Mouse (Mus musculus): ENCODE measurements around the gene Mapk8ip3. TPM values are rescaled to one million over a fixed set of nuclear protein-coding genes. Genes with fewer than 3 reads are reported as not detected.

Gene Mapk8ip3
- polyA plus RNA-seq, 1 experiment = 51.7 TPM

- no peaks in the 10 kb centered on the region for H3K36me3 ChIP-seq (ENCODE audit: control insufficient read depth, insufficient read depth, low read length)
- TF ChIP-seq POLR2A (IDR thresholded peaks at IDR 0.05; ENCODE audit: low read depth, low read length) (no peak), CTCF (IDR thresholded peaks at IDR 0.05; ENCODE audit: extremely low read depth, insufficient read length, insufficient replicate concordance, low read depth, low read length) (no peak)
- WGBS = 67% methylated on average over 4 of the region's 4 CpGs
- no peak overlapping the region for H3K4me3 ChIP-seq (ENCODE audit: low read depth, low read length)
- H3K27ac ChIP-seq (ENCODE audit: insufficient read depth, low read depth, low read length) = no peak overlapping the region
- H3K4me1 ChIP-seq (ENCODE audit: control insufficient read depth, insufficient read depth, insufficient read length, low read length) = peaks cover 8% of the 10 kb centered on the region
- no peaks in the 10 kb centered on the region for H3K27me3 ChIP-seq (ENCODE audit: control insufficient read depth, insufficient read depth, low read length)
Observed at GRCm38 (mm10) chr17:24873695-24874404, 62.9 kb downstream of the Mapk8ip3 start.

DNA sequence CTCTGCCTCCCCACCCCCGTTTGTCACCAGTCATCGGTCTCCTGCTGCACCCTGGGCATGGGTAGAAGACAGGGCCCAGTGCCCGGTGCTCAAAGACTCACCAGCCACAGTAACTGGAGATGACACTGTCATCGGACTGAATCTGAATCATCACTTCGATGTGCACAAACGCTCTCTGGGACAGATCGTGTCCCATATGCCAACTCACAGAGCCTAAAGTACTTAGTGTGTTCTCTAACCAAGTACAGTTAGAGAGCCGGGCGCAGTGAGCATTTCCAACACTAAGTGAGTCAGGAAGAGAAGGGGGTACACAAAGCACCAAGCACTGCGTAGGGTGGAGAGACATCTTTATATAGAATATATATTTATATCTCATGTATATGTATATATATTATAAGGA is 68.9 kb downstream of the Mapk8ip3 start:
- Histone ChIP-seq H3K4me3 (ENCODE audit: low read depth, low read length) (no peak overlapping the region), H3K27ac (ENCODE audit: insufficient read depth, low read depth, low read length) (no peak overlapping the region), H3K4me1 (ENCODE audit: control insufficient read depth, insufficient read depth, insufficient read length, low read length) (no peaks in the 10 kb centered on the region), H3K27me3 (ENCODE audit: control insufficient read depth, insufficient read depth, low read length) (no peaks in the 10 kb centered on the region), H3K36me3 (ENCODE audit: control insufficient read depth, insufficient read depth, low read length) (peaks cover 29% of the 10 kb centered on the region)
- no peak for TF ChIP-seq POLR2A (IDR thresholded peaks at IDR 0.05; ENCODE audit: low read depth, low read length)
- TF ChIP-seq CTCF (IDR thresholded peaks at IDR 0.05; ENCODE audit: extremely low read depth, insufficient read length, insufficient replicate concordance, low read depth, low read length) = no peak
- 92% methylated on average over 10 of the region's 10 CpGs for WGBS

DNA sequence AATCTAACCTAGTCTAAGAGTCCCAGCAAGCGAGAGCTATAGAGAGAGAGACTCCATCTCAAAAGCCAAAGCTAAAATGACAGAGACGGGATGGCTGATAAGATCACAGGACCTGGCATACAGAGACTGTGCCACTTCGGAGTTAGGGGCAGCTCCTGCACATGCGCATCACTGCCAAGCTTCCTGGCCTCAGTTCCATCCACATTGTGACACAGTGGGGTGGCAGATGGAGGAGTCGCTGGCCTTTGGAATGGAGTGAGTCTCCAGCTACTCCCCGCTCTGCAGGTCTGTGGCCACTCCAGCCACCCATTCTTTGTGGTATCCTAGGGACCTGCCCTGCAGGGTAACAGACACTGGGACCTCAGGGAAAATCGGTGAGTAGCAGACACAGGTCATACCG is 71.0 kb downstream of the Mapk8ip3 start, which contains the start of gene Igfals:
TSS of gene Igfals (plus strand) at position 222 of the 400 bp plus-strand sequence.
- H3K27ac ChIP-seq (ENCODE audit: insufficient read depth, low read depth, low read length) = no peak within 1 kb of the TSS

GRCm38 (mm10) chr17:24861785-24862184 is 75.0 kb downstream of the Mapk8ip3 start:
- H3K27me3 ChIP-seq (ENCODE audit: control insufficient read depth, insufficient read depth, low read length) = no peaks in the 10 kb centered on the region
- H3K4me1 ChIP-seq (ENCODE audit: control insufficient read depth, insufficient read depth, insufficient read length, low read length) = no peaks in the 10 kb centered on the region
- H3K4me3 ChIP-seq (ENCODE audit: low read depth, low read length) = no peak overlapping the region
- no peak overlapping the region for H3K27ac ChIP-seq (ENCODE audit: insufficient read depth, low read depth, low read length)
- H3K36me3 ChIP-seq (ENCODE audit: control insufficient read depth, insufficient read depth, low read length) = peaks cover 66% of the 10 kb centered on the region
- no peak for TF ChIP-seq POLR2A (IDR thresholded peaks at IDR 0.05; ENCODE audit: low read depth, low read length)
- no peak for TF ChIP-seq CTCF (IDR thresholded peaks at IDR 0.05; ENCODE audit: extremely low read depth, insufficient read length, insufficient replicate concordance, low read depth, low read length)
- WGBS = 99% methylated on average over 3 of the region's 3 CpGs

More for the DNA sequence above, 71.0 kb downstream of the Mapk8ip3 start, which contains the start of gene Igfals:
- H3K27me3 ChIP-seq (ENCODE audit: control insufficient read depth, insufficient read depth, low read length) = no peaks in the 10 kb centered on the region
- H3K4me3 ChIP-seq (ENCODE audit: low read depth, low read length) = no peak within 1 kb of the TSS
- TF ChIP-seq POLR2A (IDR thresholded peaks at IDR 0.05; ENCODE audit: low read depth, low read length) (no peak), CTCF (IDR thresholded peaks at IDR 0.05; ENCODE audit: extremely low read depth, insufficient read length, insufficient replicate concordance, low read depth, low read length) (no peak)
- WGBS = 95% methylated on average over 8 of the region's 8 CpGs
- H3K36me3 ChIP-seq (ENCODE audit: control insufficient read depth, insufficient read depth, low read length) = peaks cover 44% of the 10 kb centered on the region
- H3K4me1 ChIP-seq (ENCODE audit: control insufficient read depth, insufficient read depth, insufficient read length, low read length) = no peaks in the 10 kb centered on the region

DNA sequence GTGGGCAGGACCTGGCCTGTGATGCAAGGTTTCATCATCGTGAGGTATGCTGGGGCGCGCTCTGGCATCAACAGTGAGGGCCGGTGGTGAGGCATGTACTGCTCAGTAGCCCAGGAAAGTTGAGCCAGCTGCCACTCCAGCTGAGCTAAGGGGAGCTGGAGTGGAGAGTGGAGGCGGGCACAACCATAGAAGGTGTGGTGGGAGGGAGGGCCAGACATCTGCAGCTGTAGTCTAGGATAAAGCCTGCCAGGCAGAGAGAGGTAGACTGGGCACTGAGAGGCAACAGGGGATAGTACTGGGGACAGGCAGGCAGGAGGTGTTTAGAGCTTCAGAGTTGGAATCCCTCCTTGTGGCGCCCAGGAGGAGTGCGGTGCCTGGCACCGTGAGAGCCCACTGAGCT is 76.7 kb downstream of the Mapk8ip3 start:
- Histone ChIP-seq H3K27me3 (ENCODE audit: control insufficient read depth, insufficient read depth, low read length) (no peaks in the 10 kb centered on the region), H3K27ac (ENCODE audit: insufficient read depth, low read depth, low read length) (no peak overlapping the region), H3K36me3 (ENCODE audit: control insufficient read depth, insufficient read depth, low read length) (peaks cover 72% of the 10 kb centered on the region), H3K4me1 (ENCODE audit: control insufficient read depth, insufficient read depth, insufficient read length, low read length) (no peaks in the 10 kb centered on the region), H3K4me3 (ENCODE audit: low read depth, low read length) (no peak overlapping the region)
- WGBS = 90% methylated on average over 8 of the region's 8 CpGs
- TF ChIP-seq POLR2A (IDR thresholded peaks at IDR 0.05; ENCODE audit: low read depth, low read length) = no peak
- TF ChIP-seq CTCF (IDR thresholded peaks at IDR 0.05; ENCODE audit: extremely low read depth, insufficient read length, insufficient replicate concordance, low read depth, low read length) = no peak

- Histone ChIP-seq H3K27ac (ENCODE audit: insufficient read depth, low read depth, low read length) (no peak overlapping the region), H3K27me3 (ENCODE audit: control insufficient read depth, insufficient read depth, low read length) (no peaks in the 10 kb centered on the region), H3K4me3 (ENCODE audit: low read depth, low read length) (no peak overlapping the region), H3K4me1 (ENCODE audit: control insufficient read depth, insufficient read depth, insufficient read length, low read length) (no peaks in the 10 kb centered on the region), H3K36me3 (ENCODE audit: control insufficient read depth, insufficient read depth, low read length) (peaks cover 71% of the 10 kb centered on the region)
- no peak for TF ChIP-seq CTCF (IDR thresholded peaks at IDR 0.05; ENCODE audit: extremely low read depth, insufficient read length, insufficient replicate concordance, low read depth, low read length)
- no peak for TF ChIP-seq POLR2A (IDR thresholded peaks at IDR 0.05; ENCODE audit: low read depth, low read length)
- WGBS = 86% methylated on average over 6 of the region's 6 CpGs
Observed at GRCm38 (mm10) chr17:24858967-24859366, 77.8 kb downstream of the Mapk8ip3 start.

DNA sequence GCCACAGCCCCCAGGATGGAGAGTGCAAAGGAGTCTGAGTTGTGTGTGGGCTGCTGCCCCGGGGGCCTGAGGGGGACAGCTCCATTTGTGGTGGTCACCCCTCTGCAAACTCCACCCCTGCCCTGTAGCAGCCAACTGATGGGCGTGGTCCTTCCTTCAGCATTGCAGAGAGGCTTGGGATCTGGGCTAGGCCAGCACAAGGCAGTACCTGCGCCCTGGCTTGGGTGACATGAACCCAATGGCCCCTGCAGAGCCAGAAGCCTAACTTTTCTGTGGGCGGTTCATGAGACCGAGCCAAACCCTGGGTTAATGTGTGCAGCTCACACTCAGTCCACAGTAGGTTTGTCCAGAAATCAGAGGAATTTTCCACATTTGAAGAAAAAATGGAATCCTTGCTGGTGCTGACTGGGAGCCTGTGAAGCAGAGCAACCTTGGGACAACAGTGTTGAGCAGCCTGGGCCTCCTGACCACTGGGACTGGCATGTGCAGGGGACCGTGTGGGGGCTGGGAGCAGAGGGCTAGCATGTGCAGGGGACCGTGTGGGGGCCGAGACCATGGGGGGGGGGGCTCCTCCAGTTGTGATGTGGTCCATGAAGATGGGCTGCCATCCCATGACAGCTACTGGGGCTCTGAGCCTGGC is 78.8 kb downstream of the Mapk8ip3 start:
- Histone ChIP-seq H3K4me3 (ENCODE audit: low read depth, low read length) (no peak overlapping the region), H3K36me3 (ENCODE audit: control insufficient read depth, insufficient read depth, low read length) (peaks cover 70% of the 10 kb centered on the region), H3K27me3 (ENCODE audit: control insufficient read depth, insufficient read depth, low read length) (no peaks in the 10 kb centered on the region), H3K4me1 (ENCODE audit: control insufficient read depth, insufficient read depth, insufficient read length, low read length) (no peaks in the 10 kb centered on the region), H3K27ac (ENCODE audit: insufficient read depth, low read depth, low read length) (no peak overlapping the region)
- no peak for TF ChIP-seq CTCF (IDR thresholded peaks at IDR 0.05; ENCODE audit: extremely low read depth, insufficient read length, insufficient replicate concordance, low read depth, low read length)
- TF ChIP-seq POLR2A (IDR thresholded peaks at IDR 0.05; ENCODE audit: low read depth, low read length) = no peak
- 81% methylated on average over 8 of the region's 8 CpGs for WGBS

All from small intestine, adult 2 months (tissue).